Mouse (Mus musculus) neural tube, embryonic 14.5 days (tissue): ENCODE measurements around the gene Olfr31. TPM values are rescaled to one million over a fixed set of nuclear protein-coding genes. Genes with fewer than 3 reads are reported as not detected.

Experiments used
- ATAC-seq: fragments of 200-750 bp; cut with Nextera tagmentation; 2 replicates; pipeline ENCODE4 v1.8.0; 2017; ENCODE audit warnings: low read depth, mild to moderate bottlenecking, moderate TSS enrichment, moderate library complexity
- H3K27ac ChIP-seq: fragments of 300-500 bp; sonication (generic); 2 replicates; pipeline ENCODE4 v1.5.1; 2014; ENCODE audit warnings: low read depth, mild to moderate bottlenecking, control low read depth, low read length, moderate library complexity, mixed read lengths
- H3K27me3 ChIP-seq: fragments of 300-500 bp; sonication (generic); 2 replicates; pipeline ENCODE4 v1.6.1; 2014; ENCODE audit warnings: low read length; ENCODE audit not compliant: control insufficient read depth, insufficient read depth
- H3K36me3 ChIP-seq: fragments of 300-500 bp; sonication (generic); 2 replicates; pipeline ENCODE4 v1.6.1; 2014; ENCODE audit warnings: low read length, mixed read lengths; ENCODE audit not compliant: control insufficient read depth, insufficient read depth
- H3K4me1 ChIP-seq: fragments of 300-500 bp; sonication (generic); 2 replicates; pipeline ENCODE4 v1.6.1; 2014; ENCODE audit warnings: low read length; ENCODE audit not compliant: control insufficient read depth, insufficient read depth
- H3K4me2 ChIP-seq: fragments of 300-500 bp; sonication (generic); 2 replicates; pipeline ENCODE4 v1.6.1; 2014; ENCODE audit warnings: mild to moderate bottlenecking, low read depth, low read length, control low read depth
- H3K4me3 ChIP-seq: fragments of 300-500 bp; sonication (generic); 2 replicates; pipeline ENCODE4 v1.5.1; 2014; ENCODE audit warnings: low read depth, low read length, control low read depth, mixed read lengths
- H3K9ac ChIP-seq: fragments of 300-500 bp; sonication (generic); replicated peaks from 2 replicates; pipeline ENCODE4 v1.6.1; 2014; ENCODE audit warnings: low read depth, mild to moderate bottlenecking, control low read depth, low read length, mixed read lengths
- H3K9me3 ChIP-seq: fragments of 300-500 bp; sonication (generic); 2 replicates; pipeline ENCODE4 v1.6.1; 2016; ENCODE audit warnings: low read length; ENCODE audit not compliant: control insufficient read depth
- WGBS: fragments of 180-500 bp; shearing (Covaris S2); extraction: QIAGEN DNeasy Blood & Tissue Kit; methylation state at CpG from one replicate; pipeline ENCODE4 v1.1.7; 2014; 5-methylcytosine and 5-hydroxymethylcytosine counted together
- polyA plus RNA-seq: library from polyadenylated mRNA; unstranded; fragments of >200 nt; fragmentation: Nextera tagmentation; extraction: Ambion mirVana; gene quantifications from 2 replicates; pipeline ENCODE4 v1.2.1, GENCODE M21; 2014

Gene Olfr31
- polyA plus RNA-seq, 1 experiment from 2014 or later = not detected

GRCm38 (mm10) chr14:14353081-14353732, 30.6 kb downstream of the Olfr31 start:
- Histone ChIP-seq H3K4me2 (no peak overlapping the region), H3K27ac (no peak overlapping the region), H3K36me3 (no peaks in the 10 kb centered on the region), H3K4me1 (no peaks in the 10 kb centered on the region), H3K9ac (no peak overlapping the region), H3K27me3 (no peaks in the 10 kb centered on the region), H3K4me3 (no peak overlapping the region), H3K9me3 (peaks cover 12% of the 10 kb centered on the region)
- 79% methylated on average over 7 of the region's 7 CpGs for WGBS
- no peak for ATAC-seq

GRCm38 (mm10) chr14:14353740-14354510, 31.3 kb downstream of the Olfr31 start:
- 63% methylated on average over 8 of the region's 8 CpGs for WGBS
- peak; percentile 22; the same call in 1 of the 2 replicates for ATAC-seq

GRCm38 (mm10) chr14:14354511-14355359, 32.1 kb downstream of the Olfr31 start:
- Histone ChIP-seq H3K4me3 (no peak overlapping the region), H3K27ac (no peak overlapping the region), H3K9me3 (peaks cover 9% of the 10 kb centered on the region), H3K4me2 (no peak overlapping the region), H3K27me3 (no peaks in the 10 kb centered on the region), H3K36me3 (no peaks in the 10 kb centered on the region), H3K9ac (no peak overlapping the region), H3K4me1 (no peaks in the 10 kb centered on the region)
- 49% methylated on average over 13 of the region's 13 CpGs for WGBS
- ATAC-seq = peak; percentile 48

More at GRCm38 (mm10) chr14:14353740-14354510, 31.3 kb downstream of the Olfr31 start:
- no peak overlapping the region for H3K4me3 ChIP-seq
- H3K27ac ChIP-seq = no peak overlapping the region
- no peaks in the 10 kb centered on the region for H3K4me1 ChIP-seq
- H3K9me3 ChIP-seq = peaks cover 12% of the 10 kb centered on the region
- H3K36me3 ChIP-seq = no peaks in the 10 kb centered on the region
- no peaks in the 10 kb centered on the region for H3K27me3 ChIP-seq
- H3K4me2 ChIP-seq = no peak overlapping the region
- no peak overlapping the region for H3K9ac ChIP-seq

GRCm38 (mm10) chr14:14355360-14355646, 32.7 kb downstream of the Olfr31 start:
- Histone ChIP-seq H3K9ac (no peak overlapping the region), H3K9me3 (peaks cover 6% of the 10 kb centered on the region), H3K4me2 (no peak overlapping the region), H3K27ac (no peak overlapping the region), H3K4me3 (no peak overlapping the region), H3K27me3 (no peaks in the 10 kb centered on the region), H3K36me3 (no peaks in the 10 kb centered on the region), H3K4me1 (no peaks in the 10 kb centered on the region)
- WGBS = 94% methylated on average over 8 of the region's 8 CpGs
- ATAC-seq = peak; percentile 18; the same call in 1 of the 2 replicates

Other genes starting within 250 kb of the Olfr31 start
- 243 and 260 TPM in 2 replicates for gene Psmd6, start 201.8 kb upstream of the Olfr31 start, polyA plus RNA-seq
- gene Olfr720, start 136.0 kb upstream of the Olfr31 start, polyA plus RNA-seq = not detected in 2 replicates
- gene Il3ra, start 23.4 kb downstream of the Olfr31 start, polyA plus RNA-seq = 1.9 and 2.4 TPM in 2 replicates
- not detected in 2 replicates for gene Olfr721-ps1, start 78.5 kb downstream of the Olfr31 start, polyA plus RNA-seq